Mouse (Mus musculus): Measurements from ENCODE around the gene Nsmce1.
A peak's percentile ranks its signal among the peaks of the same experiment; 100 is the strongest.

Gene Nsmce1

DNA sequence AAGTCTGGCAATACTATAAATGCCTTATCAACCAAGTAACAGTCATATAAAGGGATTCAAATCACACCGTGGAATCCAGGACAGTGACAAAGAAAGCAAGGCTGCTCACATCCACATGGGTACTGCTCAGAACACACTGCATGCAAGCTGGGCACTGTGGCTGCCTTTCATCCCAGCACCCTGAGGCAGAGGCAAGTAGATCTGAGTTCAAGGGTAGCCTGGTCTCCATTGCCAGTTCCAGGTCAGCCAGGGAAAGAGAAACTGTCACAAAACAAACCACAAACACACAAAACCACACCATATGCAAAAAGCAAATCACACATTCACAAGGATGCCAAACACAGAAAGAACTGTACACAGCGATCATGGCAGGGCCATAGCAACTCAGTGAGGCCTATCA lies 1.8 kb downstream of the Nsmce1 start:
- DNase-seq (ENCODE audit: low read depth): no peak

- no peak for DNase-seq (ENCODE audit: low read depth)
Observed at GRCm38 (mm10) chr7:125488706-125489105, 2.7 kb downstream of the Nsmce1 start.

DNA sequence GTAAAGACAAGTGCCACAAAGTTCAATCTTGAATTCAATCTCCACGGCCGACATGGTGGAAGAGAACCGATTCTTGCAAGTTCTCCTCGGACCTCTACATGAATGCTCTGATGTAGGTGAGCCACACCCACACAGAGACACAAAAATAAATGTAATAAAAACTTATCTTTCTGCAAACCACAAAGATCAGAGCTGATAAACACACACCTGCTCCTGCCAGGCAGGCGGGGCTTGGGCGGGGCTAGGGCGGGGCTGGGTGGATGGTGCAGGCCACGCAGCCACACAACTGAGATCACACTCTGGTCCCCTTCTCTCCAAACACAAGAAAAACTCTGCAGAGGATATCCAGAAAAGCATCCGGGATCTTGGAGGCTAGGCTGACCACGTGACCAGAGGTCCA lies 4.3 kb downstream of the Nsmce1 start:
- no peak for DNase-seq (ENCODE audit: low read depth)

DNA sequence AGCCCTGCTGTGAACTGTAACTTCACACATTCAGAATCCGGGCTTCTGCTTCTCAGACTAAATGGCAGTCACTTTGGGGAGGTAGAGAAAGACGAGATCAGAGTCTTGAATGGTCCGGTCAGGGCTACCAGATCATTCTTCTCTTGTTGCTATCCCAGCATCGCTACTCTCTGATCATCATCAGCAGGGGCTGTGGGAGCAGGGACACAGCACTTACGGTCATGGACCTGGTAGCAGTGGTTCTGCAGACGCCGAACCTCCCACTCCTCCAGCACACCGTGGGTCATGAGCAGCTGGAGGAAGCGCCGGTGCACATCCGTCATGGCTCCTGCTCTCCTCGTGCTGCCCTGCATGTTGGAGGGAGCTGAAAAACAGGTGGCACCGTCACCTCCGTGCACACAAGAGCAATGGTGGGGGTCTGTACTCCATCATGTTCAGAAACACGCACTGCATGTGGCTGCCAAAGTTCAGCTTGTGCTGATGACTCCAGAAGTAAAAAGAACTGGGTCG lies 5.2 kb downstream of the Nsmce1 start:
- DNase-seq (ENCODE audit: low read depth): no peak

- DNase-seq (ENCODE audit: low read depth): no peak
Observed at GRCm38 (mm10) chr7:125484791-125485190, 6.6 kb downstream of the Nsmce1 start.

- no peak for DNase-seq (ENCODE audit: low read depth)
Observed at GRCm38 (mm10) chr7:125482886-125483285, 8.5 kb downstream of the Nsmce1 start.

- DNase-seq (ENCODE audit: low read depth): no peak
Observed at GRCm38 (mm10) chr7:125482339-125482738, 9.1 kb downstream of the Nsmce1 start.

- no peak for DNase-seq (ENCODE audit: low read depth)
Observed at GRCm38 (mm10) chr7:125480518-125480917, 10.9 kb downstream of the Nsmce1 start.

DNA sequence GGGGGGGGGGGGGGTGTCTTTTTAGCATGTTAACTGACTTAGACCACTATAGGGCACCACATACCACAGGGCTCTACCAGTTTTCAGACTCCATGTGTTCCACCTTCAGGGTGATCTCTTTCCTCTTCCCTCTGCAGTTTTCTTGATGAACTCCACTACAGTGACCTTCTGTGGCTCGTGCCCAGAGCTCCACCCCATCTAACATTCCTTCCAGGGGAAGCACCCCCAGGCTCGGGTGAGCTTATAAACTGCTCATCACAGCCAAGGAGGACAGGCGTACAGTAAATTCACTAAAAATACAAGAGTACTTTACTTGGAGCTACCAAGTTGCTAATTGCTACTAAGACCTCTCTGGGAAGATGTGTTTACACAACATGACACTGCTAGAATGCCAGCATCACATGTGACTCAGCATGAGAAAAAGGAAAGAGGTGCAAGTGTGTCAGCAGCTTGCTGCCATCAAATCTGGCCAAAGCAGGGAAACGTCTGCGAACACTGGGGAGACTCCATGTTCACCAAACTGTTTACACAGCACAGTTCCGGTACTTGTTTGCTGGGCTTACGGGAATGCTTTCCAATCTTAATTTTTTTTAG lies 12.9 kb downstream of the Nsmce1 start:
- DNase-seq (ENCODE audit: low read depth): no peak

GRCm38 (mm10) chr7:125475601-125476251 lies 15.7 kb downstream of the Nsmce1 start:
- DNase-seq (ENCODE audit: low read depth): no peak

- DNase-seq (ENCODE audit: low read depth): no peak
Observed at GRCm38 (mm10) chr7:125474535-125474934, 16.9 kb downstream of the Nsmce1 start.

DNA sequence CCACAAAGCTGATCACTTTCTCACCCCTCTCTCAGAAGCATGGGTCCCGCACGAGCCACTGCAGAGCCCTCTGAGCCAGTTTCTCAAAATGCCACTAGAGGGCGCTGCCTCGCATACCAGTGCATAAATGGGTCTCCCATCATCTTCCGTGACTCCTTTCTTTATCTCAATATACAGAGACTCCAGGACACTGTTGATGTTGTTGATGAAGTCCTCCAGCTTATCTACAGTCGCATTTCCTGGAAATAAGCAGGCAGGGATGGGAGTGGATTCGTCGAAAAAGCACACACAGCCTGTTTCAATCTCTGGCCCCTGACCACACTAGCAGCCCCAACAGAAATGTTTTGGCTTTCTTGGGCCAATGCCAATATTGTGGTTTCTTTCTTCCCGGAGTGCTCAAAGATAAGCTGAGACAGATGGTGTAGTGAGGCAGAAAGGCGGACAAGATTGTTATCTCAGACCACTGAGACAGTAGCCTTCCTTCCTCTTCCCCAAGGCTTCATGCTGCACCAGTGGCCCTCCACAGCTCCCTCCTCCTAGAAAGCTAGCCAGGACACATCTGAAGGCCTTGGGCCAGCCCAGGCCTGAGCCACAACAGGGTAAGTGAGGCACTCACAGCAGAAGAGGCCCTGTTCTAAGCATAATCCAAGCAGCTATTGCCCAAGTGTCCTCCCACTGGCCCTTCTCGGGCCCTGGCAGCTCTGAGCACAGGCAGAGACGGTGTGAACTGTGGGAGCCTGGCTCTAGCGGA lies 19.2 kb downstream of the Nsmce1 start:
- DNase-seq (ENCODE audit: low read depth): peak; percentile 95

DNA sequence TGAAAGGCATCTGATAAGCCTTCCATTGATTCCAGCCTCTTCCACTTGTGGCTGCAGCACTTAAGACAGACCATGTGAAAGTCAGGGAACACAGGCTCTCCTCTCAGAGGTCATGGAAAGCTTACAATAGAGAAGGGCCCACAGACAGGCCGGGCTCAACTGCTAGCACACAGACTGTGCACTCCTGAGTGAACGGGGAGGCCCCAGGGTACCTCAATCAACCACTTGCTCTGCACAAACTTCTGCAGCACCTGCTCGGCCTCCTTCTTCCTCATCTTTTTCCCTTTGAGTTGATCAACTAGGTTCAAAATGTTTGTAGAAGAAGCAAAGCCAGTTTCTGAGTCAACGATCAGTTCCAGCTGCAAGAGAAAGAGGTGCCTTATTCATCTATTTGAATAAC lies 20.5 kb downstream of the Nsmce1 start:
- DNase-seq (ENCODE audit: low read depth): no peak

DNA sequence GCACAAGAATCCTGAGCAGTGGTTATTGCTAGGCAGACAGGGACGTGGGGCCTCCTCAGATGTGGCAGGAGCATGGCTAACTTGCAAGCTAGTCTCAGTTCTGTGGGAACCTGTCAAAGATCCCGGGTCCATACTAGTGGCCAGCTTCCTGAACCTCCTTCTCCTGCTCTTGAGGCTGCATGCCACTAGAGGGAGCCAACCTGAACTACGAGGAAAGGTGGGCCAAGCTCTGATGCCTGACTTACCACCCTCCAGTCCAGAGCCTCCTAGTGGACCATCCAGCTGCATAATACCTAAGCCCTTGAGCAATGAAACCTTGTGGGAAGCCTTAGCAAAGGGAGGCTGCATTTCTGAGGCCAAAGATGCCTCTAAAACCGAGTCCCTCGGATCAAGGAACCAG lies 21.5 kb downstream of the Nsmce1 start:
- DNase-seq (ENCODE audit: low read depth): peak; percentile 71

DNA sequence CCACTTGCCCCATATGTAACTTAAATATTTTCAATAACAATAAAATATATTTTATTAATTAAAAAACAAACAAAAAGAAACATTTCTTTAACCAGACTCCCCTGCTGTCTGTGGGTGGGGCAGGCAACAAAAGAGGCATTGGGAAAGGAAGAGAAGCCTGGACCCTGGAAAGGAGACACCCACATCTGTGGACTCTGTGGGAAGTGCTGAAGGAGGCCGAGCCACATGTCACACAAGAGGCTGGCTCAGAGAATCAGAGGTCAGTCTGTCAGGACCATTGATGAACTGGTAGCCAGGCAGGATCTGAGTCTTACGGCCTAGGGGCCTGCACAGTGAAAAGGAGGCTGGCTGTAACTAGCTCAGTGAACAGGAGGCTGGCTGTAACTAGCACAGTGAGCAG lies 29.2 kb downstream of the Nsmce1 start:
- DNase-seq (ENCODE audit: low read depth): no peak

DNA sequence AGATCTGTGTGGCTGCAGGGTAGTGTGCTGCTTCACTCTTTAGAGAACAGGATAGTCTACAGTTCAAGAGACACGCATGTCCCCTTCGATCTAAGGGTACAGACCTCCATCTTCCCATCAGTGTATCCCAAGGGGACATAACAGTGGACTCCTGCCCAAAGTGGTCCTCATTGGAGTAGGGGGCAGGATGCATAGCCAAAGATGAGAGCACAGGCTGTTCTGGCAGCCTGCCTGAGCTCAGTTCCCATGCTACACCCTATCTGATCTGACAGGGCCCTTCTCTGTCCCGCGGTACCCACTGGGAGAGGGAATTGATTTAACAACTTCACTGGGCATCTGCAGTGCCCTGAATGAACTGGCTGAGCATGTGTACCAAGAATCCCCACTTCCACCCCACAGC lies 37.7 kb downstream of the Nsmce1 start:
- no peak for DNase-seq (ENCODE audit: low read depth)

DNA sequence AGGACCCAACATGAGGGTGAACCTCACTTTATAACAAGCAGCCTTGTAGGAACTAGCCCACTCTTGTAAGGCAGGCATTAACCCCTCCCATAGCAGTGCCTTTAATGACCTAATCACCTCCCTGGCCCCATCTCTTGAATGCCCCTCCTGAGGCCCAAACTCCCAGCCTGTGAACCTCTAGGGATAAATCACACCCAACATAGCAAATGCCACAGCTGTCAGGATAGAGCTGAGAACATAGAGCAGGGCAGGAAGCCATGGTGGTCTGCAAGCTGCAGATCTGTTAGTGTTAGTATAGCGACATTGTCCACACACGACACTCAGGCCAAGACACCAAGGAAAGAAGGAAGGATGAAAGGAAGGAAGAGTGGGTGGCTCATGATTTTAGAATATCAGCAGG lies 40.3 kb downstream of the Nsmce1 start:
- no peak for DNase-seq (ENCODE audit: low read depth)

DNA sequence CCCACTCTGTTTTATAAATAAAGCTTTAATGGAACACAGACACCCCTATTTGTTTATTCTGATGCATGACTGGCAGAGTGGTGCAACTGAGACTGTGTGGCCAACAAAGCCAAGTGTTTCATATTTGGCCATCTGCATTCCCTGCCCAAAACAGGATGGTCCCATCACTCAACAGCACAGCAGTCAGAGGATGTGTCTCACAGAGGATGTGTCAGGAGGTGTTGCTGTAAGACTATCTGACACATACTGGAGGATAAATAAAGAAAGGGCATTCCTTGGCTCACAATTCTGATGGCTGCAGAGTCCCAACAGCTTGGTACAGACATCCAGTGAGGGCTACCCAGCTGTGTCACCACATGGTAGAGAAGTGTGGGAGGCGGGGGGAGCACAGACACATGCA lies 40.7 kb downstream of the Nsmce1 start:
- no peak for DNase-seq (ENCODE audit: low read depth)

GRCm38 (mm10) chr7:125444464-125445401 lies 46.7 kb downstream of the Nsmce1 start, which contains the start of gene Kdm8:
TSS of gene Kdm8 (plus strand) at chr7:125444676.
- DNase-seq (ENCODE audit: low read depth): peak; percentile 94

GRCm38 (mm10) chr7:125444076-125444463 lies 47.3 kb downstream of the Nsmce1 start:
- no peak for DNase-seq (ENCODE audit: low read depth)

GRCm38 (mm10) chr7:125442323-125442722 lies 49.1 kb downstream of the Nsmce1 start:
- no peak for DNase-seq (ENCODE audit: low read depth)

DNA sequence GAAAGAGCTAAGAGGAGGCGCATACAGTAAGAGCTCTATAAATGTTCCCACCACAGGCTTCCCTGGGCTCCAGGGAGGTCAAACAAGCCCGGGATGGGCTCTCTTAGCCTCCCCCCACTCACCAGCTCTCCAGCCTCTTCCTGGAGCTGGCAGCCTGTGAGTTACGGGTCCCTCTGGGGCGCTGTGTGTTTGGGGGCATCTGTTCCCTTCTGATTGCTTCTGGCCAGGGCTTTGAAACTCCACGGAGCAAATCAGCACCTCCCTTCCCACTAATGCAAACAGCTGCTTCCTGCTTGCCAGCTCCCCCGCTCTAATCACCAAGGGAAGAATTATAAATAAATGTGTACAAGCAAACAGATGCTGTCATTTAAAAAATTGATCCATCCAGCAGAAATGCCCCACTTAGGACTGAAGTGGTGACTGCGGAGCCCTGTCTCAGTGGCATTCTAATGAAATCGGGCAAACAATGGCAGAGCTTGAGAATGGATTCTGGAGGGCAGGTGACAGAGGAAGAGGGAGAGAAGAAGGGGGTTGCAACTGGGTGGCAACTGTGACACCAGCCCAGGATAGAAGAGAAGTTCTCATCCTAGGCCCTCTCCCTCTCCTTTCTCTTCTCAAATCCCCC lies 56.6 kb downstream of the Nsmce1 start:
- DNase-seq (ENCODE audit: low read depth): no peak
